Comparison of ENCODE assay signal across 19 mouse cellular contexts in genomic region chr11:35365510-35365931, GRCm38 (mm10).
DNase-seq lines count a peak whose midpoint lies in the region; ATAC-seq lines count a peak whose summit lies in the region.
"Had no signal": no experiment of that assay in that cellular context is flagged by ENCODE, and none has a peak within 500 bp of the region (broad histone marks: within the 10 kb centered on the region; RNA-seq: fewer than 3 reads in every experiment).

No protein-coding gene starts in this region.

- H3K36me3 ChIP-seq in forebrain, embryonic 14.5 days (ENCODE audit: control insufficient read depth, insufficient read depth, low read length), result no peaks in the 10 kb centered on the region
- no peaks in the 10 kb centered on the region for H3K36me3 ChIP-seq in forebrain, embryonic 10.5 days (replicated peaks)
- no peaks in the 10 kb centered on the region for H3K36me3 ChIP-seq in neural tube, embryonic 11.5 days (ENCODE audit: control insufficient read depth, insufficient read depth, low read length)
- no peaks in the 10 kb centered on the region for H3K36me3 ChIP-seq in neural tube, embryonic 15.5 days
- H3K36me3 ChIP-seq in midbrain, embryonic 12.5 days, result no peaks in the 10 kb centered on the region
- H3K36me3 ChIP-seq: embryonic facial prominence, embryonic 13.5 days; intestine, embryonic 15.5 days; kidney, embryonic 15.5 days; lung, embryonic 15.5 days had no signal

- 0 out of 2 replicates have a peak overlapping the region, but pooled peaks have one; percentile 18 for H3K4me2 ChIP-seq in forebrain, embryonic 14.5 days (ENCODE audit: low read length)
- no peak overlapping the region for H3K4me2 ChIP-seq in neural tube, embryonic 11.5 days (ENCODE audit: low read depth)
- H3K4me2 ChIP-seq in neural tube, embryonic 15.5 days, result no peak overlapping the region
- H3K4me2 ChIP-seq in midbrain, embryonic 12.5 days (replicated peaks), result 0 out of 2 replicates have a peak overlapping the region, but pooled peaks have one; percentile 2
- H3K4me2 ChIP-seq: embryonic facial prominence, embryonic 13.5 days; intestine, embryonic 15.5 days; kidney, embryonic 15.5 days; lung, embryonic 15.5 days had no signal

- DNase-seq in forebrain, embryonic 14.5 days (ENCODE audit: low spot score), result no peak
- no peak for DNase-seq in forebrain, embryonic 10.5 days (ENCODE audit: extremely low spot score, low spot score)
- no peak for DNase-seq in neural tube, embryonic 11.5 days (ENCODE audit: low spot score)
- DNase-seq in left cerebral cortex, postnatal 36 days (ENCODE audit: low spot score in 2 of 2), result no peak
- no peak for DNase-seq in lung, postnatal 4 days
- DNase-seq: adrenal gland, postnatal 25 days; B cell, adult 2 months; cerebellum, adult 18-20 months; cerebellum, postnatal 25 days; gastrocnemius, postnatal 36 days; right cerebral cortex, postnatal 14 days; thymus, postnatal 4 days had no signal

- intact Hi-C loops in left cerebral cortex, postnatal 36 days (cut with DNase I), result no loop called here

- ATAC-seq in forebrain, embryonic 14.5 days, result no peak
- peak; percentile 75 for ATAC-seq in neural tube, embryonic 11.5 days (ENCODE audit: insufficient read depth, low FRiP score, low TSS enrichment)
- no peak for ATAC-seq in neural tube, embryonic 15.5 days (ENCODE audit: low FRiP score)
- ATAC-seq in midbrain, embryonic 12.5 days (ENCODE audit: low FRiP score, low read depth), result peak; percentile 82
- ATAC-seq: intestine, embryonic 15.5 days had no signal

- H3K27me3 ChIP-seq in forebrain, embryonic 14.5 days (replicated peaks; ENCODE audit: control insufficient read depth, insufficient read depth, low read length), result peaks cover 29% of the 10 kb centered on the region
- H3K27me3 ChIP-seq in forebrain, embryonic 10.5 days (ENCODE audit: poor library complexity, severe bottlenecking), result peaks cover 99% of the 10 kb centered on the region
- 0 out of 2 replicates have a peak, but pooled peaks cover 3% of the 10 kb centered on the region for H3K27me3 ChIP-seq in neural tube, embryonic 11.5 days (ENCODE audit: control insufficient read depth, insufficient read depth, low read length)
- peaks cover 55% of the 10 kb centered on the region for H3K27me3 ChIP-seq in neural tube, embryonic 15.5 days (replicated peaks)
- H3K27me3 ChIP-seq in midbrain, embryonic 12.5 days, result peaks cover 99% of the 10 kb centered on the region
- H3K27me3 ChIP-seq: embryonic facial prominence, embryonic 13.5 days; intestine, embryonic 15.5 days; lung, embryonic 15.5 days had no signal

- H3K27ac ChIP-seq in forebrain, embryonic 14.5 days (ENCODE audit: low read depth, low read length), result no peak overlapping the region
- H3K27ac ChIP-seq in forebrain, embryonic 10.5 days, result no peak overlapping the region
- H3K27ac ChIP-seq in neural tube, embryonic 11.5 days (ENCODE audit: low read depth, low read length), result no peak overlapping the region
- H3K27ac ChIP-seq in neural tube, embryonic 15.5 days (replicated peaks), result no peak overlapping the region
- no peak overlapping the region for H3K27ac ChIP-seq in midbrain, embryonic 12.5 days (replicated peaks)
- H3K27ac ChIP-seq: embryonic facial prominence, embryonic 13.5 days; intestine, embryonic 15.5 days; kidney, embryonic 15.5 days; liver, embryonic 14.5 days; lung, embryonic 15.5 days had no signal

- no peaks in the 10 kb centered on the region for H3K9me3 ChIP-seq in forebrain, embryonic 14.5 days (replicated peaks; ENCODE audit: control insufficient read depth, low read length)
- H3K9me3 ChIP-seq in forebrain, embryonic 10.5 days, result no peaks in the 10 kb centered on the region; the same call in 1 of the 2 replicates
- H3K9me3 ChIP-seq in neural tube, embryonic 11.5 days (ENCODE audit: control insufficient read depth, low read length), result no peaks in the 10 kb centered on the region
- no peaks in the 10 kb centered on the region for H3K9me3 ChIP-seq in neural tube, embryonic 15.5 days (replicated peaks)
- no peaks in the 10 kb centered on the region for H3K9me3 ChIP-seq in midbrain, embryonic 12.5 days
- H3K9me3 ChIP-seq: embryonic facial prominence, embryonic 13.5 days; intestine, embryonic 15.5 days; kidney, embryonic 15.5 days; lung, embryonic 15.5 days had no signal

- no peak overlapping the region for H3K4me3 ChIP-seq in forebrain, embryonic 14.5 days (ENCODE audit: low read depth, low read length)
- no peak overlapping the region for H3K4me3 ChIP-seq in forebrain, embryonic 10.5 days
- H3K4me3 ChIP-seq in neural tube, embryonic 11.5 days (ENCODE audit: low read depth, low read length), result no peak overlapping the region
- H3K4me3 ChIP-seq in neural tube, embryonic 15.5 days (replicated peaks), result no peak overlapping the region
- H3K4me3 ChIP-seq in midbrain, embryonic 12.5 days, result no peak overlapping the region
- H3K4me3 ChIP-seq: embryonic facial prominence, embryonic 13.5 days; intestine, embryonic 15.5 days; kidney, embryonic 15.5 days; lung, embryonic 15.5 days had no signal

- WGBS in forebrain, embryonic 14.5 days, result 0% methylated on average over 8 of the region's 8 CpGs
- under 1% methylated on average over 8 of the region's 8 CpGs for WGBS in forebrain, embryonic 10.5 days
- WGBS in neural tube, embryonic 11.5 days, result 16% methylated on average over 8 of the region's 8 CpGs
- WGBS in neural tube, embryonic 15.5 days, result 11% methylated on average over 8 of the region's 8 CpGs
- 2% methylated on average over 8 of the region's 8 CpGs for WGBS in midbrain, embryonic 12.5 days

- no peak overlapping the region for H3K9ac ChIP-seq in forebrain, embryonic 14.5 days (ENCODE audit: low read length)
- no peak overlapping the region for H3K9ac ChIP-seq in neural tube, embryonic 11.5 days (ENCODE audit: low read length)
- no peak overlapping the region for H3K9ac ChIP-seq in neural tube, embryonic 15.5 days (replicated peaks)
- H3K9ac ChIP-seq in midbrain, embryonic 12.5 days (replicated peaks), result no peak overlapping the region
- H3K9ac ChIP-seq: embryonic facial prominence, embryonic 13.5 days; intestine, embryonic 15.5 days; kidney, embryonic 15.5 days; liver, embryonic 14.5 days; lung, embryonic 15.5 days had no signal

- peaks cover 7% of the 10 kb centered on the region for H3K4me1 ChIP-seq in forebrain, embryonic 14.5 days (ENCODE audit: control insufficient read depth, insufficient read depth, low read length)
- peaks cover 47% of the 10 kb centered on the region for H3K4me1 ChIP-seq in forebrain, embryonic 10.5 days
- no peaks in the 10 kb centered on the region for H3K4me1 ChIP-seq in neural tube, embryonic 11.5 days (ENCODE audit: control insufficient read depth, insufficient read depth, low read length)
- H3K4me1 ChIP-seq in neural tube, embryonic 15.5 days, result peaks cover 16% of the 10 kb centered on the region
- peaks cover 18% of the 10 kb centered on the region for H3K4me1 ChIP-seq in midbrain, embryonic 12.5 days

Comparison
In these comparisons a context has a peak if more than half of its experiments do, and no peak if none do; other contexts are left out.
1. ATAC-seq: peak in neural tube, embryonic 11.5 days (single experiment) and midbrain, embryonic 12.5 days (single experiment); none in forebrain, embryonic 14.5 days (single experiment) and neural tube, embryonic 15.5 days (single experiment).
2. H3K4me2 ChIP-seq: peak in forebrain, embryonic 14.5 days (single experiment) and midbrain, embryonic 12.5 days (single experiment); none in neural tube, embryonic 11.5 days (single experiment) and neural tube, embryonic 15.5 days (single experiment).